Mouse (Mus musculus) embryo, embryonic 11 days (tissue): ENCODE data around the gene Trpc2.
A peak's percentile ranks its signal among the peaks of the same experiment; 100 is the strongest.
"Not testable (repeated sequence)": the region's sequence is repeated elsewhere in the genome, so short reads cannot be mapped to it uniquely, and the experiment has no call there.

Source experiments
- DNase-seq: peaks from one replicate; pipeline ENCODE4 v3.0.0-alpha.2; 2015

Trpc2 gene

GRCm38 (mm10) chr7:102082816-102083215, at the start of gene Trpc2:
TSS of gene Trpc2 (plus strand) at chr7:102083116.
- no peak for DNase-seq

- DNase-seq: no peak
Measured at GRCm38 (mm10) chr7:102034904-102035303, 48.0 kb upstream of the Trpc2 start.

GRCm38 (mm10) chr7:102035534-102035933, 47.4 kb upstream of the Trpc2 start:
- DNase-seq: no peak

GRCm38 (mm10) chr7:102037318-102037717, 45.6 kb upstream of the Trpc2 start:
- no peak for DNase-seq

GRCm38 (mm10) chr7:102042314-102042713, 40.6 kb upstream of the Trpc2 start:
- DNase-seq: no peak

GRCm38 (mm10) chr7:102048524-102048923, 34.4 kb upstream of the Trpc2 start:
- not testable (repeated sequence) for DNase-seq

GRCm38 (mm10) chr7:102061353-102061752, 21.6 kb upstream of the Trpc2 start:
- DNase-seq: no peak

GRCm38 (mm10) chr7:102062203-102062602, 20.7 kb upstream of the Trpc2 start:
- no peak for DNase-seq

GRCm38 (mm10) chr7:102063891-102064290, 19.0 kb upstream of the Trpc2 start:
- no peak for DNase-seq

- peak; percentile 7 for DNase-seq
Measured at GRCm38 (mm10) chr7:102064655-102065045, 18.3 kb upstream of the Trpc2 start.

GRCm38 (mm10) chr7:102065046-102065891, 17.6 kb upstream of the Trpc2 start, which contains the start of the genes Rnf121, Xndc1 and Xntrpc:
TSS of gene Rnf121 (minus strand) at chr7:102065469.
TSS of gene Xndc1 (plus strand) at chr7:102065511.
TSS of gene Xntrpc (plus strand) at chr7:102065713.
- peak; percentile 96 for DNase-seq

GRCm38 (mm10) chr7:102066363-102066762, 16.6 kb upstream of the Trpc2 start:
- peak; percentile 5 for DNase-seq

- peak; percentile 32 for DNase-seq
Measured at GRCm38 (mm10) chr7:102076714-102077296, 6.1 kb upstream of the Trpc2 start.

- peak; percentile 24 for DNase-seq
Measured at GRCm38 (mm10) chr7:102078517-102078916, 4.4 kb upstream of the Trpc2 start.

GRCm38 (mm10) chr7:102080311-102080710, 2.6 kb upstream of the Trpc2 start:
- DNase-seq: no peak

GRCm38 (mm10) chr7:102081784-102082183, 1.1 kb upstream of the Trpc2 start:
- no peak for DNase-seq

- DNase-seq: no peak
Measured at GRCm38 (mm10) chr7:102084041-102084696, 1.3 kb downstream of the Trpc2 start.

- no peak for DNase-seq
Measured at GRCm38 (mm10) chr7:102087336-102087735, 4.4 kb downstream of the Trpc2 start.

- peak; percentile 78 for DNase-seq
Measured at GRCm38 (mm10) chr7:102099760-102100661, 17.1 kb downstream of the Trpc2 start.

GRCm38 (mm10) chr7:102100868-102101267, 18.0 kb downstream of the Trpc2 start:
- no peak for DNase-seq

- no peak for DNase-seq
Measured at GRCm38 (mm10) chr7:102101487-102101886, 18.6 kb downstream of the Trpc2 start, which contains the start of gene Art1. TSS of gene Art1 (plus strand) at chr7:102101743.

GRCm38 (mm10) chr7:102102241-102102640, 19.3 kb downstream of the Trpc2 start:
- DNase-seq: peak; percentile 30
